Mouse (Mus musculus) layer of hippocampus, postnatal 10 days (tissue): ENCODE measurements around the gene Gm20388. TPM values are rescaled to one million over a fixed set of nuclear protein-coding genes. Genes with fewer than 3 reads are reported as not detected.

ENCODE experiments used
- DNase-seq, 2 experiments: peaks; one replicate each; pipeline ENCODE4 v3.0.0; 2021; ENCODE audit warnings: low spot score in 2 of 2
- total RNA-seq, 2 experiments: library from RNA; stranded (reverse); gene quantifications; 2 replicates each; pipeline ENCODE4 v1.2.3; 2021

Gene Gm20388
- total RNA-seq, 2 experiments from 2014 or later: not detected

- no peak for DNase-seq
Observed at GRCm38 (mm10) chr8:121736236-121736635, 1825.6 kb downstream of the Gm20388 start.

- DNase-seq: no peak
Observed at GRCm38 (mm10) chr8:121740721-121741120, 1830.1 kb downstream of the Gm20388 start.

- DNase-seq: no peak
Observed at GRCm38 (mm10) chr8:121749501-121749900, 1838.9 kb downstream of the Gm20388 start.

- no peak for DNase-seq
Observed at GRCm38 (mm10) chr8:121750512-121750911, 1839.9 kb downstream of the Gm20388 start.

- DNase-seq: peak; percentile 85 to 89
Observed at GRCm38 (mm10) chr8:121751407-121751806, 1840.8 kb downstream of the Gm20388 start.

GRCm38 (mm10) chr8:121758470-121758869 is 1847.8 kb downstream of the Gm20388 start:
- no peak for DNase-seq

- no peak for DNase-seq
Observed at GRCm38 (mm10) chr8:121760484-121760883, 1849.8 kb downstream of the Gm20388 start.

- DNase-seq: no peak
Observed at GRCm38 (mm10) chr8:121761480-121761879, 1850.8 kb downstream of the Gm20388 start.

GRCm38 (mm10) chr8:121762999-121763699 is 1852.5 kb downstream of the Gm20388 start:
- no peak for DNase-seq

GRCm38 (mm10) chr8:121763700-121764013 is 1853.0 kb downstream of the Gm20388 start:
- no peak for DNase-seq

- DNase-seq: no peak
Observed at GRCm38 (mm10) chr8:121765594-121766138, 1855.0 kb downstream of the Gm20388 start.

- no peak for DNase-seq
Observed at GRCm38 (mm10) chr8:121769095-121769494, 1858.5 kb downstream of the Gm20388 start.

- DNase-seq: no peak
Observed at GRCm38 (mm10) chr8:121769621-121770020, 1859.0 kb downstream of the Gm20388 start.

- DNase-seq: no peak
Observed at GRCm38 (mm10) chr8:121770845-121771752, 1860.5 kb downstream of the Gm20388 start.

- DNase-seq: no peak
Observed at GRCm38 (mm10) chr8:121773876-121774275, 1863.2 kb downstream of the Gm20388 start.

GRCm38 (mm10) chr8:121782493-121782892 is 1871.9 kb downstream of the Gm20388 start:
- DNase-seq: no peak

- DNase-seq: no peak
Observed at GRCm38 (mm10) chr8:121786542-121786941, 1875.9 kb downstream of the Gm20388 start.

- DNase-seq: no peak
Observed at GRCm38 (mm10) chr8:121788786-121789185, 1878.1 kb downstream of the Gm20388 start.

GRCm38 (mm10) chr8:121792159-121792558 is 1881.5 kb downstream of the Gm20388 start:
- no peak for DNase-seq

GRCm38 (mm10) chr8:121792627-121793026 is 1882.0 kb downstream of the Gm20388 start:
- no peak for DNase-seq

GRCm38 (mm10) chr8:121794151-121794550 is 1883.5 kb downstream of the Gm20388 start:
- no peak for DNase-seq

- no peak for DNase-seq
Observed at GRCm38 (mm10) chr8:121795461-121795860, 1884.8 kb downstream of the Gm20388 start.
